Mouse (Mus musculus): Measurements from ENCODE around the gene Myo18b. TPM values are rescaled to one million over a fixed set of nuclear protein-coding genes. Genes with fewer than 3 reads are reported as not detected.

Gene Myo18b
- total and polyA plus RNA-seq, 3 experiments: not detected

DNA sequence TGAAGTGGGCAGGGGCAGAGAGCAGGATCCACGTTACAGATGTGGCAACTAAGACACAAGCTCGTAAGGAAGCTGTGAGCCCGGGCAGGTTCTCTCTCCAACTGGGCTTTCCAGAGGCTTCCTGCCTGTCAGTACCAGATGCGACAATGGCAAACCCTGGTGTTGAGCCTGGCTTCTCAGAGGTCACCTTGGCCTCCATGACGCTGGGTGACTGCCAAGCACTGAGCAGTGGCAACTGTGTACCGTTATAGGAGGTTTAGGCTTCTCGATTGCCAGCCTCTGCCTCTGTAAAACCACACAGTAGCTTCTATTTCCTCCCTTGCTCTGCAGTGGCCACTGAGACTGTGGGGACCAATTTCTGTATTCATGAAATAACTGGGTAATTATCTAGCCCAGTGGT lies 81.1 kb downstream of the Myo18b start:
- no peaks in the 10 kb centered on the region for H3K36me3 ChIP-seq (replicated peaks in 1 of 2; ENCODE audit: control insufficient read depth in 1 of 2, insufficient read depth in 1 of 2, low read length in 1 of 2)
- H3K9ac ChIP-seq (ENCODE audit: insufficient read depth, low read depth): no peak overlapping the region
- no peaks in the 10 kb centered on the region for H3K4me1 ChIP-seq (ENCODE audit: control insufficient read depth in 1 of 2, insufficient read depth in 2 of 2)
- no peak overlapping the region for H3K4me2 ChIP-seq (ENCODE audit: insufficient read depth, low read depth, poor library complexity, severe bottlenecking)
- peaks cover 82% of the 10 kb centered on the region for H3K9me3 ChIP-seq (replicated peaks; ENCODE audit: low read length)
- dilution Hi-C loops (cut with MboI; ENCODE audit: extremely low pct_ligation_motif_present, extremely low pct_unique_long_range_greater_than_20kb, low sequenced_read_pairs) (no loop called here), in situ Hi-C loops (cut with MboI; ENCODE audit: low pct_ligation_motif_present, low pct_unique_long_range_greater_than_20kb, low sequenced_read_pairs) (no loop called here)
- H3K4me3 ChIP-seq (replicated peaks in 1 of 3; ENCODE audit: low read depth in 2 of 3, low read length in 2 of 3, poor library complexity in 1 of 3): no peak overlapping the region
- no peak for DNase-seq (ENCODE audit: extremely low read depth)
- H3K27me3 ChIP-seq (replicated peaks): no peaks in the 10 kb centered on the region
- no peaks in the 10 kb centered on the region for H3K79me2 ChIP-seq (replicated peaks; ENCODE audit: control insufficient read depth, extremely low read depth, insufficient read depth, poor library complexity, severe bottlenecking)
- TF ChIP-seq ZKSCAN1 (IDR thresholded peaks at IDR 0.05; ENCODE audit: borderline replicate concordance, low read depth, low read length) (no peak), NRF1 (IDR thresholded peaks at IDR 0.05; ENCODE audit: low read depth, low read length) (no peak), ETS1 (conservative IDR thresholded peaks at IDR 0.05; ENCODE audit: low read depth, low read length) (no peak), TBP (conservative IDR thresholded peaks at IDR 0.05; ENCODE audit: low read depth, low read length) (no peak), CHD1 (IDR thresholded peaks at IDR 0.05; ENCODE audit: low read depth, low read length) (no peak)
- no peak overlapping the region for H3K27ac ChIP-seq (ENCODE audit: insufficient read depth, low read depth)

- peaks cover 90% of the 10 kb centered on the region for H3K9me3 ChIP-seq (replicated peaks; ENCODE audit: low read length)
- in situ Hi-C loops (cut with MboI; ENCODE audit: low pct_ligation_motif_present, low pct_unique_long_range_greater_than_20kb, low sequenced_read_pairs) (no loop called here), dilution Hi-C loops (cut with MboI; ENCODE audit: extremely low pct_ligation_motif_present, extremely low pct_unique_long_range_greater_than_20kb, low sequenced_read_pairs) (no loop called here)
- no peak overlapping the region for H3K4me3 ChIP-seq (replicated peaks in 1 of 3; ENCODE audit: low read depth in 2 of 3, low read length in 2 of 3, poor library complexity in 1 of 3)
- no peak overlapping the region for H3K9ac ChIP-seq (ENCODE audit: insufficient read depth, low read depth)
- TF ChIP-seq MAZ (IDR thresholded peaks at IDR 0.05; ENCODE audit: low read depth, low read length) (no peak), HCFC1 (IDR thresholded peaks at IDR 0.05; ENCODE audit: low read depth, low read length) (no peak), TCF12 (IDR thresholded peaks at IDR 0.05; ENCODE audit: low read depth, low read length) (no peak), IRF4 (IDR thresholded peaks at IDR 0.05; ENCODE audit: low read depth, low read length) (no peak), SMC3 (IDR thresholded peaks at IDR 0.05; ENCODE audit: low read depth, low read length) (no peak), ETS1 (conservative IDR thresholded peaks at IDR 0.05; ENCODE audit: low read depth, low read length) (no peak), MAX (IDR thresholded peaks at IDR 0.05; ENCODE audit: low read length) (no peak), CHD2 (IDR thresholded peaks at IDR 0.05; ENCODE audit: low read length) (no peak)
- H3K36me3 ChIP-seq (replicated peaks in 1 of 2; ENCODE audit: control insufficient read depth in 1 of 2, insufficient read depth in 1 of 2, low read length in 1 of 2): no peaks in the 10 kb centered on the region
- DNase-seq (ENCODE audit: extremely low read depth): no peak
- H3K27ac ChIP-seq (ENCODE audit: insufficient read depth, low read depth): no peak overlapping the region
- H3K79me2 ChIP-seq (replicated peaks; ENCODE audit: control insufficient read depth, extremely low read depth, insufficient read depth, poor library complexity, severe bottlenecking): no peaks in the 10 kb centered on the region
- no peaks in the 10 kb centered on the region for H3K4me1 ChIP-seq (ENCODE audit: control insufficient read depth in 1 of 2, insufficient read depth in 2 of 2)
- no peak overlapping the region for H3K4me2 ChIP-seq (ENCODE audit: insufficient read depth, low read depth, poor library complexity, severe bottlenecking)
- no peaks in the 10 kb centered on the region for H3K27me3 ChIP-seq (replicated peaks)
These were observed 88.5 kb downstream of the Myo18b start for GRCm38 (mm10) chr5:112807629-112808028.

DNA sequence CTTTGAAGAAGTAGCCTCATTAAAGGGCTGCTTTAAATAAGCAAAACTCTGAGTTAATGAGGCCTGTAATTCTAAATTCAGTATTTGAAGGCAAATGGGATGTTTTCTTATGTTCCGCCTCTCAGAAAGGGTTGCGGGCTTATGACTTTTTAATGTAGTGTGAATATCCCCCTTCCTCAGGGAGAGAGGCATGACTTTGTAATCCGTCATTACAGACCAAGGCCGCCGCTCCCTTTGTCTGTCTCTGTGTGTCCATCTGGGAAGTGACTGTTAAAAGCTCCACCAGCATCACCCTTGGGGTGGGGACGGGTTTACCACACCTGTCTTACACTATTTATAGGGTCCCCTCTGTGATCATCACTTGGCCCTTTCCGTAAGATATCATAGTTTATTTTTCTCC lies 100.1 kb downstream of the Myo18b start:
- no peaks in the 10 kb centered on the region for H3K79me2 ChIP-seq (replicated peaks; ENCODE audit: control insufficient read depth, extremely low read depth, insufficient read depth, poor library complexity, severe bottlenecking)
- H3K4me3 ChIP-seq (replicated peaks in 1 of 3; ENCODE audit: low read depth in 2 of 3, low read length in 2 of 3, poor library complexity in 1 of 3): no peak overlapping the region
- H3K36me3 ChIP-seq (replicated peaks in 1 of 2; ENCODE audit: control insufficient read depth in 1 of 2, insufficient read depth in 1 of 2, low read length in 1 of 2): no peaks in the 10 kb centered on the region
- H3K4me2 ChIP-seq (ENCODE audit: insufficient read depth, low read depth, poor library complexity, severe bottlenecking): no peak overlapping the region
- H3K9me3 ChIP-seq (replicated peaks; ENCODE audit: low read length): peaks cover 92% of the 10 kb centered on the region
- no peaks in the 10 kb centered on the region for H3K4me1 ChIP-seq (ENCODE audit: control insufficient read depth in 1 of 2, insufficient read depth in 2 of 2)
- in situ Hi-C loops (cut with MboI; ENCODE audit: low pct_ligation_motif_present, low pct_unique_long_range_greater_than_20kb, low sequenced_read_pairs): no loop called here
- H3K27ac ChIP-seq (ENCODE audit: insufficient read depth, low read depth): no peak overlapping the region
- dilution Hi-C loops (cut with MboI; ENCODE audit: extremely low pct_ligation_motif_present, extremely low pct_unique_long_range_greater_than_20kb, low sequenced_read_pairs): no loop called here
- TF ChIP-seq BHLHE40 (IDR thresholded peaks at IDR 0.05; ENCODE audit: low read depth, low read length) (no peak), TBP (conservative IDR thresholded peaks at IDR 0.05; ENCODE audit: low read depth, low read length) (no peak), ETS1 (conservative IDR thresholded peaks at IDR 0.05; ENCODE audit: low read depth, low read length) (no peak), CHD1 (IDR thresholded peaks at IDR 0.05; ENCODE audit: low read depth, low read length) (no peak), IRF4 (IDR thresholded peaks at IDR 0.05; ENCODE audit: low read depth, low read length) (no peak), MXI1 (IDR thresholded peaks at IDR 0.05; ENCODE audit: low read depth, low read length) (no peak)
- DNase-seq (ENCODE audit: extremely low read depth): no peak
- no peaks in the 10 kb centered on the region for H3K27me3 ChIP-seq (replicated peaks)
- no peak overlapping the region for H3K9ac ChIP-seq (ENCODE audit: insufficient read depth, low read depth)
